Mouse (Mus musculus) E14TG2a.4 (cell line): ENCODE results near the gene Ttc28.

ENCODE experiments used
- CTCF ChIP-seq: conservative IDR thresholded peaks from 2 replicates; pipeline ENCODE4 v1.5.1; 2014; ENCODE audit warnings: low read length
- NANOG ChIP-seq: IDR thresholded peaks from 2 replicates; pipeline ENCODE4 v1.6.1; 2014; ENCODE audit warnings: borderline replicate concordance, low read length, mixed read lengths
- POU5F1 ChIP-seq: IDR thresholded peaks from 2 replicates; pipeline ENCODE4 v1.6.1; 2014; ENCODE audit warnings: low read length, borderline replicate concordance

DNA sequence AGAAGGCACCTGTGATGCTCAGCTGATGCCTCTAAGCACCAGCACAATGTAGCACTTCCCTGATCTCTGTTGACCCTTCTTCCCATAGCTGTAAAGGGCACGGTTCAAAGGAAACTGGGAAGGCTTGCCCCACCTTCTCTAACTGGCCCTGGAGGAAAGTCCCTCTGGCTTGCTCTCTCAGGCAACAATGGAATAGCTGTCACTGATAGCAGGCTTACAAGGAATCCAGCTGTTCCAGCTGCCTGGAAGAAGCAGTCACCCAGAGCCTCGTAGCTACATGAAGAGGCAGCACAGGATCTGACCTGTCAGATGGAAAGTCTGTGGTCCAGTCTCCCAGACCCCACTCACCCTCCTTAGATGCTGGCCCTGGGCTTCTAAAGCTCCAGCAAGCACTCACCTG lies 389.2 kb downstream of the Ttc28 start:
- TF ChIP-seq CTCF (no peak), NANOG (no peak), POU5F1 (no peak)
